Mouse (Mus musculus): Measurements from ENCODE around the gene Dnase1. TPM values are rescaled to one million over a fixed set of nuclear protein-coding genes. Genes with fewer than 3 reads are reported as not detected.

Gene Dnase1
- polyA plus RNA-seq, 1 experiment from 2014 or later: 0.43 TPM

DNA sequence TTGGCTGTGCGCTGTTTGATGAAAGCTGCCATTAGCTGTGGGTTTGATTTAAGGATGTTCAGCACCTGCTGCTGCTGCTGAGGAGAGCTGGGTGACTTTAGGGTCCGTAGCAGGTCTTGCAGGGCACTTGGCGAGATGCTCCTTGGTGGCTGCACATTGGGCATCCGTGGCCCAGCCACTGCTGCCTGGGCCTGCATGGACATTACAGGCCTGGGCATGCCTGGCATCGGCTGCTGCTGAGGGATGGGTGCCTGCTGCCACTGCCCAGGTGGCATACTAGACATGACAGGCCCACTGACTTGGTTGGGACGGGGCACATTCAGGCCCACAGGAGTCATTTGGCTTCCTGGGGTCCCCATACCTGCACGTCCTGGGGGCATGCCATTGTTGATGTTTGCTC, 48.3 kb downstream of the Dnase1 start:
- no peak for ATAC-seq
- DNase-seq: no peak
- 0 out of 2 replicates have a peak, but pooled peaks cover 4% of the 10 kb centered on the region for H3K4me1 ChIP-seq (ENCODE audit: insufficient read depth)
- H3K4me3 ChIP-seq (ENCODE audit: low read depth, low read length): no peak overlapping the region
- no peak overlapping the region for H3K27ac ChIP-seq (ENCODE audit: low read depth)
- H3K36me3 ChIP-seq (replicated peaks; ENCODE audit: insufficient read depth, low read length): peaks cover 60% of the 10 kb centered on the region
- H3K27me3 ChIP-seq (ENCODE audit: insufficient read depth, low read length): no peaks in the 10 kb centered on the region
- WGBS (ENCODE audit: insufficient replicate concordance): 94% methylated on average over 7 of the region's 7 CpGs
- H3K9me3 ChIP-seq (ENCODE audit: low read length): no peaks in the 10 kb centered on the region
- TF ChIP-seq CTCF (IDR thresholded peaks at IDR 0.05; ENCODE audit: low read depth) (no peak), EP300 (IDR thresholded peaks at IDR 0.05; ENCODE audit: low read depth) (no peak)
- no peak overlapping the region for H3K9ac ChIP-seq (replicated peaks)
- H3K4me2 ChIP-seq (ENCODE audit: low read depth, low read length): no peak overlapping the region

DNA sequence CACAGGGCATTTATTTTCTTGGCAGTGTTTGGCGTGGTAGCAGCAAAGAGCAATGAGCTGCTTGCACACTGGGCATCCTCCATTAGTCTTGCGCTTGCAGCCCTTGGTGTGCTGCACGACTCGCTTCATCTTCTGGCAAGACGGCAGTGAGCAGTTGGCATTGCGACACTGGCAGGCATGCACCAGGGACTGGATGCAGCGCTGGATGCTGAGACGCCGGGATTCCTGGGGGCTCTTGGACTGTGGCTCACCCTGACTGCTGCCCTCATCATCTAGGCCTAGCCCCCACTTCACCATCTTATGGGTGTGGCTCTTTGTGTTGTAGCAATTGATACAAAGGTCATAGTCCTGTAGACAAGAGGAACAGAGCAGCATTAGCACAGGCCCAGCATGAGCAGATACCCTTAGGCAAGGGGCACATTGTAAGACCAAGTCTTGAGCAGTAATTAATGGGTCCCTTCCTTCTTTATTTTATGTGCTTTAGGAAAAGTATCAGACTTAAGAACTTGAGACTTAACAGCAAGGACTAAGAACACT, 49.2 kb downstream of the Dnase1 start:
- no peak for DNase-seq
- no peak overlapping the region for H3K9ac ChIP-seq (replicated peaks)
- no peaks in the 10 kb centered on the region for H3K27me3 ChIP-seq (ENCODE audit: insufficient read depth, low read length)
- H3K9me3 ChIP-seq (ENCODE audit: low read length): no peaks in the 10 kb centered on the region
- 89% methylated on average over 9 of the region's 9 CpGs for WGBS (ENCODE audit: insufficient replicate concordance)
- H3K4me3 ChIP-seq (ENCODE audit: low read depth, low read length): no peak overlapping the region
- peaks cover 68% of the 10 kb centered on the region for H3K36me3 ChIP-seq (replicated peaks; ENCODE audit: insufficient read depth, low read length)
- H3K4me1 ChIP-seq (ENCODE audit: insufficient read depth): 0 out of 2 replicates have a peak, but pooled peaks cover 4% of the 10 kb centered on the region
- no peak for ATAC-seq
- no peak overlapping the region for H3K4me2 ChIP-seq (ENCODE audit: low read depth, low read length)
- H3K27ac ChIP-seq (ENCODE audit: low read depth): no peak overlapping the region
- no peak for TF ChIP-seq EP300 (IDR thresholded peaks at IDR 0.05; ENCODE audit: low read depth)
- TF ChIP-seq CTCF (IDR thresholded peaks at IDR 0.05; ENCODE audit: low read depth): no peak

DNA sequence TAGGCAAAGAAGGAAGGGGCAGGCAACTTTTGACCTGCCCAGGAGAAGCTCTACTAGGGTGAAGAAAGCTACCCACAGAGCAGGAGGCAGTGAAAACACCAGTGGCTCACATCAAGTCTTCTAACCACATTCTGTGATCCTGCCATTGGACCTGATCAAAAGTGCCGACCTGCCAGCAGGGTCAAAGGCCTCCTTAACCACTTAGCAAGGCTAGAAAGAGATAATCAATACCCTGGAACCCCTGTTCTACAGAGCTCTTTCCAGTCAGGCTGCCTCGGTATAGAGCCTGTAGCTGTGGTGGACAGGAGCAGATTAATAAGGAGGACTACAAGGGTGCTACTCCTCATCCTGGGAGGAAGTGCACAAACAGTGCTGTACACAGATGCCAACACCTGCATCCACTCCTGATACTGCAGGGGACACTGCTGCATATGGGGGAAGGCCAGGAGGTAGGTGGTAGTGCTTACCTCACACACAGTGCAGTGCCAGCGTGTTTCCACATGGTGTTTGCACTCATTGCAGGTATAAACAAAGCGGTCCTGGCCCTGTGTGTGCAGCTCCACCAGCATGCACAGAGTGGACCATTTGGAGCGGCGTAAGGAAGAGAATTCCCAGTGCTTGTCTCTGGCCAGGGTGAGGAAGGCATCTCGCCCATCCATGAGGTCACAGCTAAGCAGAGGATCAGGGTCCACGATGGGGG, 50.6 kb downstream of the Dnase1 start:
- Histone ChIP-seq H3K4me1 (ENCODE audit: insufficient read depth) (0 out of 2 replicates have a peak, but pooled peaks cover 4% of the 10 kb centered on the region), H3K4me2 (ENCODE audit: low read depth, low read length) (no peak overlapping the region), H3K9ac (replicated peaks) (no peak overlapping the region), H3K36me3 (replicated peaks; ENCODE audit: insufficient read depth, low read length) (peaks cover 83% of the 10 kb centered on the region), H3K27me3 (ENCODE audit: insufficient read depth, low read length) (no peaks in the 10 kb centered on the region), H3K4me3 (ENCODE audit: low read depth, low read length) (no peak overlapping the region), H3K27ac (ENCODE audit: low read depth) (peak overlapping the region; percentile 12; the same call in 1 of the 2 replicates), H3K9me3 (ENCODE audit: low read length) (no peaks in the 10 kb centered on the region)
- DNase-seq (peak; percentile 30), ATAC-seq (peak; percentile 92)
- TF ChIP-seq EP300 (IDR thresholded peaks at IDR 0.05; ENCODE audit: low read depth): no peak
- no peak for TF ChIP-seq CTCF (IDR thresholded peaks at IDR 0.05; ENCODE audit: low read depth)
- WGBS (ENCODE audit: insufficient replicate concordance): 68% methylated on average over 8 of the region's 8 CpGs

Small RNA genes within 50 kb of the gene (microRNA-seq; reads per million reads assigned to microRNA genes)
- gene Gm23413: not detected

Other genes with a start within 250 kb of the Dnase1 start
- not detected in 2 replicates for gene Olfr15, start 206.1 kb upstream of the Dnase1 start, polyA plus RNA-seq (2015; fragmentation: Nextera tagmentation; extraction: Ambion mirVana)
- 0.57 and 0.70 TPM in 2 replicates for gene Zfp174, start 189.7 kb upstream of the Dnase1 start, polyA plus RNA-seq (2015; fragmentation: Nextera tagmentation; extraction: Ambion mirVana)
- 33.2 and 33.9 TPM in 2 replicates for gene Naa60, start 164.6 kb upstream of the Dnase1 start, polyA plus RNA-seq (2015; fragmentation: Nextera tagmentation; extraction: Ambion mirVana)
- gene Zfp597, start 152.4 kb upstream of the Dnase1 start, polyA plus RNA-seq (2015; fragmentation: Nextera tagmentation; extraction: Ambion mirVana): 1.8 and 2.7 TPM in 2 replicates
- 3.4 and 3.9 TPM in 2 replicates for gene Gm20695, start 152.3 kb upstream of the Dnase1 start, polyA plus RNA-seq (2015; fragmentation: Nextera tagmentation; extraction: Ambion mirVana)
- gene 1700037C18Rik, start 128.3 kb upstream of the Dnase1 start, polyA plus RNA-seq (2015; fragmentation: Nextera tagmentation; extraction: Ambion mirVana): 1.9 and 2.4 TPM in 2 replicates
- gene Cluap1, start 128.1 kb upstream of the Dnase1 start, polyA plus RNA-seq (2015; fragmentation: Nextera tagmentation; extraction: Ambion mirVana): 6.6 and 6.9 TPM in 2 replicates
- 0.29 and 0.31 TPM in 2 replicates for gene Nlrc3, start 60.3 kb upstream of the Dnase1 start, polyA plus RNA-seq (2015; fragmentation: Nextera tagmentation; extraction: Ambion mirVana)
- gene Slx4, start 33.2 kb upstream of the Dnase1 start, polyA plus RNA-seq (2015; fragmentation: Nextera tagmentation; extraction: Ambion mirVana): 2.5 and 2.9 TPM in 2 replicates
- gene Trap1, start 40.9 kb downstream of the Dnase1 start, polyA plus RNA-seq (2015; fragmentation: Nextera tagmentation; extraction: Ambion mirVana): 55.3 and 61.2 TPM in 2 replicates
- gene Crebbp, start 177.1 kb downstream of the Dnase1 start, polyA plus RNA-seq (2015; fragmentation: Nextera tagmentation; extraction: Ambion mirVana): 8.7 and 8.9 TPM in 2 replicates